Mouse (Mus musculus) ES-Bruce4 (cell line): ENCODE results near the gene Parp14.

Experiments
- CTCF ChIP-seq: IDR thresholded peaks from one replicate; pipeline ENCODE4 v1.8.1; 2011; ENCODE audit warnings: low read depth, low read length
- EP300 ChIP-seq: IDR thresholded peaks from 2 replicates; pipeline ENCODE4 v1.6.1; 2011; ENCODE audit warnings: low read depth, low read length; ENCODE audit not compliant: insufficient read depth
- POLR2A ChIP-seq: IDR thresholded peaks from one replicate; pipeline ENCODE4 v1.8.1; 2011; ENCODE audit warnings: low read length; ENCODE audit not compliant: insufficient read depth

DNA sequence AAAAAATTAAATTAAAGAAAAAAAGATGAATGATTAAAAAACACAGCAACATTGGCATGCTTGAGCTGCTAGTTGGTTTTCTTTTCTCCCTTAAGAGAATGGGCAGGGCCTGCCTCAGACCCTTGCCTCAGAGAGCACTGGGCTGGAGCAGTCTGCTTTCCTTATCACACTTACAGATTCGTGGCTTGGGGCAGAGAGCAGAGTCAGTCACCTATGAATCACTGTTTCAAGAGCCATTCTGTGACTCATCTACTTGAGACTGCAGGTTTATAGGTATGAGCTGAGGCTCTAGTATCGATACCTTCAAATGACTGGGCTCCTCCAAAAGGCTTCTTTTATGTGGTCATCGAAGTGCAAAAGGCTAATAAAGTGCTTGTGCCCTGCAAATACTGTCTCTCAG, 58.2 kb downstream of the Parp14 start:
- no peak for TF ChIP-seq EP300
- TF ChIP-seq POLR2A, result no peak
- no peak for TF ChIP-seq CTCF
